15 mouse cellular contexts compared by ENCODE assay signal in the genomic region with DNA sequence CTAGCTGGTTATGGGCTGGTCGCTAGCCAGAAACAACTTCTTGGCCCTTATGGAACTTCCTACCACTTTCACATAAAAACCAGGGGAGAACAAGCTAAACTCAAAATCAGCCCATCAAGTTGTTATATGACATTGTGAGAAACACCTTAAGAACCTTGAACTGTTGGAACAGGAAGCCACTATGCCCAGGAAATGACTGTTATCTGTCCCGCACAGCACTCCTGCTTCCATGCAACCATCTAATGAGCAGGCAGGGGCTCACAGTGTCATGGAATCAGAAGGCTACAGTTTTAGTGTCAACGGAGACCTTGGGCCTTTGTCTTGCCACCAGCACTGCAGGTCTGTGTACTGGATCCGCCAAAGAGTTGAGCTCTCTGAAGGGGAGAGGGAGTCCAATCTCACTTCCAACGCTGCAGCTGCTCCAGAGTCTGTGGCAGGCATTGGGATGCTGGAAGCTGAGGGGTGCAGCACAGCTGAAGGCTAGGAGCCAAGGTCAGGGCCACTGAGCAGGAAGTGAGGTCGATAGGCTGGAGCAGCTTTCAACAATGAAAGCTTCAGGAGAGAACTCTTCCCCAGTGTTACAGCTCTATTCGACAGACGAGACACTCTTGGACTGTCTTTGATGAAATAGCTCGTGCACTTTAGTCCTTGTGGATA. TPM values are rescaled to one million over a fixed set of nuclear protein-coding genes. Genes with fewer than 3 reads are reported as not detected.
DNase-seq lines count a peak whose midpoint lies in the region; ATAC-seq lines count a peak whose summit lies in the region.
"Had no signal": no experiment of that assay in that cellular context is flagged by ENCODE, and none has a peak within 500 bp of the region (broad histone marks: within the 10 kb centered on the region; RNA-seq: fewer than 3 reads in every experiment).

No protein-coding gene starts in this region.

- H3K4me1 ChIP-seq in heart, embryonic 11.5 days (ENCODE audit: control insufficient read depth, insufficient read depth, low read length): no peaks in the 10 kb centered on the region
- H3K4me1 ChIP-seq in midbrain, embryonic 11.5 days (ENCODE audit: control insufficient read depth, insufficient read depth, low read length): no peaks in the 10 kb centered on the region
- no peaks in the 10 kb centered on the region for H3K4me1 ChIP-seq in midbrain, embryonic 14.5 days (ENCODE audit: control insufficient read depth, insufficient read depth, low read length)
- H3K4me1 ChIP-seq in forebrain, embryonic 16.5 days (replicated peaks; ENCODE audit: control insufficient read depth, insufficient read depth, low read length): peaks cover 5% of the 10 kb centered on the region; the same call in 1 of the 2 replicates
- H3K4me1 ChIP-seq: forebrain, embryonic 15.5 days; midbrain, embryonic 15.5 days had no signal

- no peaks in the 10 kb centered on the region for H3K9me3 ChIP-seq in heart, embryonic 11.5 days (replicated peaks; ENCODE audit: control insufficient read depth, low read length)
- H3K9me3 ChIP-seq in midbrain, embryonic 11.5 days (ENCODE audit: control insufficient read depth, low read length): no peaks in the 10 kb centered on the region
- no peaks in the 10 kb centered on the region for H3K9me3 ChIP-seq in midbrain, embryonic 14.5 days (ENCODE audit: control insufficient read depth, low read length)
- no peaks in the 10 kb centered on the region for H3K9me3 ChIP-seq in forebrain, embryonic 16.5 days (ENCODE audit: control insufficient read depth, low read length)
- H3K9me3 ChIP-seq: forebrain, embryonic 15.5 days; heart, embryonic 15.5 days; midbrain, embryonic 15.5 days had no signal

- H3K4me3 ChIP-seq in heart, embryonic 11.5 days (ENCODE audit: low read depth, low read length): no peak overlapping the region
- no peak overlapping the region for H3K4me3 ChIP-seq in midbrain, embryonic 11.5 days (ENCODE audit: low read depth, low read length)
- no peak overlapping the region for H3K4me3 ChIP-seq in midbrain, embryonic 14.5 days (replicated peaks; ENCODE audit: low read depth, low read length)
- no peak overlapping the region for H3K4me3 ChIP-seq in forebrain, embryonic 16.5 days (replicated peaks; ENCODE audit: low read length)
- H3K4me3 ChIP-seq: forebrain, embryonic 15.5 days; heart, embryonic 15.5 days; midbrain, embryonic 15.5 days had no signal

- H3K36me3 ChIP-seq in heart, embryonic 11.5 days (ENCODE audit: control insufficient read depth, insufficient read depth, low read length): no peaks in the 10 kb centered on the region
- no peaks in the 10 kb centered on the region for H3K36me3 ChIP-seq in midbrain, embryonic 11.5 days (ENCODE audit: control insufficient read depth, insufficient read depth, low read length)
- no peaks in the 10 kb centered on the region for H3K36me3 ChIP-seq in midbrain, embryonic 14.5 days (ENCODE audit: control insufficient read depth, insufficient read depth, low read length)
- no peaks in the 10 kb centered on the region for H3K36me3 ChIP-seq in forebrain, embryonic 16.5 days (ENCODE audit: control insufficient read depth, insufficient read depth)
- H3K36me3 ChIP-seq: forebrain, embryonic 15.5 days; heart, embryonic 15.5 days; midbrain, embryonic 15.5 days had no signal

- 63% methylated on average over 9 of the region's 9 CpGs for WGBS in heart, embryonic 11.5 days (ENCODE audit: insufficient replicate concordance)
- 86% methylated on average over 9 of the region's 9 CpGs for WGBS in midbrain, embryonic 11.5 days
- WGBS in midbrain, embryonic 14.5 days: 83% methylated on average over 9 of the region's 9 CpGs
- WGBS in forebrain, embryonic 16.5 days: 87% methylated on average over 9 of the region's 9 CpGs

- no peak overlapping the region for H3K9ac ChIP-seq in heart, embryonic 11.5 days (ENCODE audit: low read depth, low read length)
- no peak overlapping the region for H3K9ac ChIP-seq in midbrain, embryonic 11.5 days (ENCODE audit: low read length)
- H3K9ac ChIP-seq in midbrain, embryonic 14.5 days (replicated peaks; ENCODE audit: low read length): no peak overlapping the region
- H3K9ac ChIP-seq in forebrain, embryonic 16.5 days (replicated peaks; ENCODE audit: low read depth, low read length): no peak overlapping the region
- H3K9ac ChIP-seq: forebrain, embryonic 15.5 days; heart, embryonic 15.5 days; midbrain, embryonic 15.5 days had no signal

- no peak for ATAC-seq in heart, embryonic 11.5 days (replicated peaks; ENCODE audit: insufficient number of reproducible peaks, low FRiP score, low TSS enrichment)
- ATAC-seq in midbrain, embryonic 11.5 days (ENCODE audit: low FRiP score): no peak
- no peak for ATAC-seq in midbrain, embryonic 14.5 days (ENCODE audit: low FRiP score, low TSS enrichment)
- 0 out of 2 replicates have a peak, but pooled peaks have one; percentile 7 for ATAC-seq in granulocyte monocyte progenitor cell, adult 5-6 weeks (replicated peaks; ENCODE audit: poor library complexity, severe bottlenecking)
- ATAC-seq in forebrain, embryonic 16.5 days: no peak
- ATAC-seq: forebrain, embryonic 15.5 days; midbrain, embryonic 15.5 days had no signal

- no peak overlapping the region for H3K4me2 ChIP-seq in heart, embryonic 11.5 days
- H3K4me2 ChIP-seq in midbrain, embryonic 11.5 days: no peak overlapping the region
- H3K4me2 ChIP-seq in midbrain, embryonic 14.5 days (ENCODE audit: low read length): no peak overlapping the region
- H3K4me2 ChIP-seq in forebrain, embryonic 16.5 days (ENCODE audit: low read length): no peak overlapping the region
- H3K4me2 ChIP-seq: forebrain, embryonic 15.5 days; heart, embryonic 15.5 days; liver, embryonic 11.5 days; midbrain, embryonic 15.5 days had no signal

- intact Hi-C loops in heart, postnatal 14 days (cut with DNase I): no loop called here

- peak; percentile 27 to 48 for DNase-seq in heart, postnatal 14 days
- peak; percentile 49 for DNase-seq in midbrain, embryonic 11.5 days (ENCODE audit: low spot score, missing footprints)
- DNase-seq in midbrain, embryonic 14.5 days: no peak
- DNase-seq in embryo, embryonic 10.5 days (ENCODE audit: low spot score): no peak
- DNase-seq: cerebellum, adult 18-20 months; embryo, embryonic 11 days; gastrocnemius, postnatal 10 days; right cerebral cortex, postnatal 14 days had no signal

- H3K27me3 ChIP-seq in heart, embryonic 11.5 days (ENCODE audit: control insufficient read depth, insufficient read depth, low read length): no peaks in the 10 kb centered on the region
- H3K27me3 ChIP-seq in midbrain, embryonic 11.5 days (ENCODE audit: control insufficient read depth, insufficient read depth, low read length): no peaks in the 10 kb centered on the region
- H3K27me3 ChIP-seq in midbrain, embryonic 14.5 days (ENCODE audit: control insufficient read depth, insufficient read depth, low read length): no peaks in the 10 kb centered on the region
- no peaks in the 10 kb centered on the region for H3K27me3 ChIP-seq in forebrain, embryonic 16.5 days (replicated peaks; ENCODE audit: control insufficient read depth, insufficient read depth, low read length)
- H3K27me3 ChIP-seq: forebrain, embryonic 15.5 days; heart, embryonic 15.5 days; midbrain, embryonic 15.5 days had no signal

- H3K27ac ChIP-seq in heart, embryonic 11.5 days (ENCODE audit: low read depth, low read length): no peak overlapping the region
- no peak overlapping the region for H3K27ac ChIP-seq in midbrain, embryonic 11.5 days (ENCODE audit: low read depth, low read length)
- no peak overlapping the region for H3K27ac ChIP-seq in midbrain, embryonic 14.5 days (replicated peaks; ENCODE audit: low read depth, low read length)
- H3K27ac ChIP-seq in forebrain, embryonic 16.5 days (ENCODE audit: low read length): no peak overlapping the region
- H3K27ac ChIP-seq: forebrain, embryonic 15.5 days; heart, embryonic 15.5 days; midbrain, embryonic 15.5 days had no signal

RNA-seq across cellular contexts. Expression of gene B3gnt2, which starts 36.6 kb away (rescaled TPM):
- 10 to 100 TPM in 1 of 2 experiments, 1 to 10 TPM in 1; 6.9 to 12.0 TPM for total RNA-seq in heart, postnatal 14 days (2021)
- 2.2 and 2.9 TPM in 2 replicates for polyA plus RNA-seq in heart, embryonic 11.5 days (2014; fragmentation: Nextera tagmentation; extraction: Ambion mirVana)
- 1.8 and 1.9 TPM in 2 replicates for polyA plus RNA-seq in midbrain, embryonic 11.5 days (2014; fragmentation: Nextera tagmentation; extraction: Ambion mirVana)
- polyA plus RNA-seq in midbrain, embryonic 14.5 days (2014; fragmentation: Nextera tagmentation; extraction: Ambion mirVana): 1.3 and 2.6 TPM in 2 replicates
- total RNA-seq in granulocyte monocyte progenitor cell, adult 5-6 weeks (2014; fragmentation: Nextera tagmentation): 8.6 and 12.3 TPM in 2 replicates
- total RNA-seq in granulocyte monocyte progenitor cell, adult 5-6 weeks (2017): 10.6 and 41.3 TPM in 2 replicates
- polyA plus RNA-seq in forebrain, embryonic 16.5 days (2015; fragmentation: Nextera tagmentation; extraction: Ambion mirVana): 1.1 and 3.1 TPM in 2 replicates

Comparison
In these comparisons a context has a peak if more than half of its experiments do, and no peak if none do; other contexts are left out.
1. DNase-seq: peak in heart, postnatal 14 days (2 of 2) and midbrain, embryonic 11.5 days (single experiment); none in midbrain, embryonic 14.5 days (single experiment) and embryo, embryonic 10.5 days (single experiment).